Mouse (Mus musculus): ENCODE measurements around the gene Cdk11b. TPM values are rescaled to one million over a fixed set of nuclear protein-coding genes. Genes with fewer than 3 reads are reported as not detected.

Gene Cdk11b
- total and polyA plus RNA-seq, 3 experiments: 15.6 to 82.0 (median 26.6) TPM

- TF ChIP-seq CHD1 (IDR thresholded peaks at IDR 0.05; ENCODE audit: low read depth, low read length): no peak
- TF ChIP-seq TCF12 (IDR thresholded peaks at IDR 0.05; ENCODE audit: low read depth, low read length): no peak
- TF ChIP-seq MAX (IDR thresholded peaks at IDR 0.05; ENCODE audit: low read length): no peak
- no peak for TF ChIP-seq E2F4 (IDR thresholded peaks at IDR 0.05; ENCODE audit: insufficient replicate concordance, low read depth, low read length)
- TF ChIP-seq USF2 (conservative IDR thresholded peaks at IDR 0.05; ENCODE audit: low read depth, low read length): no peak
- Histone ChIP-seq H3K4me2 (ENCODE audit: insufficient read depth, low read depth, poor library complexity, severe bottlenecking) (no peak overlapping the region), H3K9me3 (replicated peaks; ENCODE audit: low read length) (no peaks in the 10 kb centered on the region), H3K27me3 (replicated peaks) (no peaks in the 10 kb centered on the region), H3K4me3 (replicated peaks in 1 of 3; ENCODE audit: low read depth in 2 of 3, low read length in 2 of 3, poor library complexity in 1 of 3) (no peak overlapping the region), H3K4me1 (ENCODE audit: control insufficient read depth in 1 of 2, insufficient read depth in 2 of 2) (peaks cover 3 to 5% of the 10 kb centered on the region in 2 experiments; a peak in 3 of 4 replicates), H3K27ac (ENCODE audit: insufficient read depth, low read depth) (no peak overlapping the region), H3K9ac (ENCODE audit: insufficient read depth, low read depth) (no peak overlapping the region), H3K79me2 (replicated peaks; ENCODE audit: control insufficient read depth, extremely low read depth, insufficient read depth, poor library complexity, severe bottlenecking) (no peaks in the 10 kb centered on the region), H3K36me3 (replicated peaks in 1 of 2; ENCODE audit: control insufficient read depth in 1 of 2, insufficient read depth in 1 of 2, low read length in 1 of 2) (peaks cover 96 to 100% of the 10 kb centered on the region in 2 experiments)
- in situ Hi-C loops (cut with MboI; ENCODE audit: low pct_ligation_motif_present, low pct_unique_long_range_greater_than_20kb, low sequenced_read_pairs) (no loop called here), dilution Hi-C loops (cut with MboI; ENCODE audit: extremely low pct_ligation_motif_present, extremely low pct_unique_long_range_greater_than_20kb, low sequenced_read_pairs) (no loop called here)
- DNase-seq (ENCODE audit: extremely low read depth): no peak
Observed at GRCm38 (mm10) chr4:155654183-155654455, 29.5 kb downstream of the Cdk11b start.

- Histone ChIP-seq H3K4me2 (ENCODE audit: insufficient read depth, low read depth, poor library complexity, severe bottlenecking) (no peak overlapping the region; the same call in 1 of the 2 replicates), H3K9me3 (replicated peaks; ENCODE audit: low read length) (no peaks in the 10 kb centered on the region), H3K4me3 (replicated peaks in 1 of 3; ENCODE audit: low read depth in 2 of 3, low read length in 2 of 3, poor library complexity in 1 of 3) (peak overlapping the region in 2 of 3 experiments; percentile 24 to 27), H3K27me3 (replicated peaks) (no peaks in the 10 kb centered on the region), H3K36me3 (replicated peaks in 1 of 2; ENCODE audit: control insufficient read depth in 1 of 2, insufficient read depth in 1 of 2, low read length in 1 of 2) (peaks cover 96 to 100% of the 10 kb centered on the region in 2 experiments), H3K9ac (ENCODE audit: insufficient read depth, low read depth) (no peak overlapping the region), H3K4me1 (ENCODE audit: control insufficient read depth in 1 of 2, insufficient read depth in 2 of 2) (peaks cover 3 to 5% of the 10 kb centered on the region in 2 experiments; a peak in 3 of 4 replicates), H3K79me2 (replicated peaks; ENCODE audit: control insufficient read depth, extremely low read depth, insufficient read depth, poor library complexity, severe bottlenecking) (no peaks in the 10 kb centered on the region), H3K27ac (ENCODE audit: insufficient read depth, low read depth) (no peak overlapping the region)
- peak; percentile 27 for DNase-seq (ENCODE audit: extremely low read depth)
- dilution Hi-C loops (cut with MboI; ENCODE audit: extremely low pct_ligation_motif_present, extremely low pct_unique_long_range_greater_than_20kb, low sequenced_read_pairs): no loop called here
- in situ Hi-C loops (cut with MboI; ENCODE audit: low pct_ligation_motif_present, low pct_unique_long_range_greater_than_20kb, low sequenced_read_pairs): no loop called here
- TF ChIP-seq SIN3A (IDR thresholded peaks at IDR 0.05; ENCODE audit: low read length): no peak
- TF ChIP-seq KAT2A (IDR thresholded peaks at IDR 0.05; ENCODE audit: insufficient replicate concordance, low read length): no peak
- TF ChIP-seq E2F4 (IDR thresholded peaks at IDR 0.05; ENCODE audit: insufficient replicate concordance, low read depth, low read length): no peak
- no peak for TF ChIP-seq ETS1 (conservative IDR thresholded peaks at IDR 0.05; ENCODE audit: low read depth, low read length)
- TF ChIP-seq TCF12 (IDR thresholded peaks at IDR 0.05; ENCODE audit: low read depth, low read length): 0 out of 2 replicates have a peak, but pooled peaks have one; percentile 11
- no peak for TF ChIP-seq MYC (IDR thresholded peaks at IDR 0.05; ENCODE audit: low read depth, low read length)
- no peak for TF ChIP-seq JUN (IDR thresholded peaks at IDR 0.05; ENCODE audit: insufficient read depth, low read depth, low read length)
- TF ChIP-seq EP300 (IDR thresholded peaks at IDR 0.05; ENCODE audit: low read length): no peak
Observed at GRCm38 (mm10) chr4:155654456-155655298, 30.0 kb downstream of the Cdk11b start.

All from CH12.LX (cell line).